ENCODE assay signal across 17 mouse cellular contexts in genomic region chr19:28289457-28289856, GRCm38 (mm10).
DNase-seq lines count a peak whose midpoint lies in the region; ATAC-seq and TF ChIP-seq lines count a peak whose summit lies in the region.
"Had no signal": no experiment of that assay in that cellular context is flagged by ENCODE, and none has a peak within 500 bp of the region (broad histone marks: within the 10 kb centered on the region; RNA-seq: fewer than 3 reads in every experiment).

No protein-coding gene starts in this region.

- no peaks in the 10 kb centered on the region for H3K36me3 ChIP-seq in hindbrain, postnatal 0 days (ENCODE audit: insufficient read depth, low read length)
- H3K36me3 ChIP-seq in hindbrain, embryonic 10.5 days: no peaks in the 10 kb centered on the region
- H3K36me3 ChIP-seq: heart, embryonic 13.5 days; liver, embryonic 15.5 days; neural tube, embryonic 13.5 days had no signal

- H3K27me3 ChIP-seq in hindbrain, postnatal 0 days (ENCODE audit: insufficient read depth, low read length): no peaks in the 10 kb centered on the region
- no peaks in the 10 kb centered on the region for H3K27me3 ChIP-seq in hindbrain, embryonic 10.5 days (ENCODE audit: insufficient read depth, poor library complexity, severe bottlenecking)
- H3K27me3 ChIP-seq: heart, embryonic 13.5 days; liver, embryonic 15.5 days; neural tube, embryonic 13.5 days had no signal

- no peaks in the 10 kb centered on the region for H3K9me3 ChIP-seq in hindbrain, postnatal 0 days (ENCODE audit: low read length)
- H3K9me3 ChIP-seq in hindbrain, embryonic 10.5 days: no peaks in the 10 kb centered on the region
- H3K9me3 ChIP-seq: heart, embryonic 13.5 days; liver, embryonic 15.5 days; neural tube, embryonic 13.5 days had no signal

- WGBS in hindbrain, postnatal 0 days: 46% methylated on average over 4 of the region's 4 CpGs
- 86% methylated on average over 4 of the region's 4 CpGs for WGBS in hindbrain, embryonic 10.5 days

- DNase-seq in adrenal gland, adult 2 months: peak; percentile 6
- no peak for DNase-seq in adrenal gland, adult 18-20 months (ENCODE audit: low spot score in 2 of 2)
- peak; percentile 63 for DNase-seq in hindbrain, postnatal 0 days (ENCODE audit: low spot score)
- no peak for DNase-seq in hindbrain, embryonic 10.5 days (ENCODE audit: low spot score)
- peak; percentile 26 to 34 for DNase-seq in right cerebral cortex, postnatal 10 days (ENCODE audit: low spot score in 2 of 2)
- DNase-seq in right cerebral cortex, postnatal 4 days: no peak
- DNase-seq in kidney, adult 11 months: no peak
- DNase-seq in lung, postnatal 10 days: no peak
- DNase-seq: forebrain, postnatal 0 days; kidney, adult 8-10 months; kidney, postnatal 25 days; right cerebral cortex, postnatal 25 days; thymus, postnatal 36 days had no signal

- no peak overlapping the region for H3K9ac ChIP-seq in hindbrain, postnatal 0 days (replicated peaks; ENCODE audit: low read length)
- H3K9ac ChIP-seq: forebrain, postnatal 0 days; heart, embryonic 13.5 days; liver, embryonic 15.5 days; neural tube, embryonic 13.5 days had no signal

- no peaks in the 10 kb centered on the region; the same call in 1 of the 2 replicates for H3K4me1 ChIP-seq in hindbrain, postnatal 0 days (ENCODE audit: insufficient read depth, low read length)
- no peaks in the 10 kb centered on the region for H3K4me1 ChIP-seq in hindbrain, embryonic 10.5 days (replicated peaks)
- H3K4me1 ChIP-seq: heart, embryonic 13.5 days; liver, embryonic 15.5 days; neural tube, embryonic 13.5 days had no signal

- peak; percentile 55; the same call in 1 of the 2 replicates for ATAC-seq in hindbrain, postnatal 0 days
- ATAC-seq: forebrain, postnatal 0 days; lung, postnatal 0 days had no signal

- TF ChIP-seq CTCF in hindbrain, postnatal 0 days (IDR thresholded peaks at IDR 0.05; ENCODE audit: low read depth): no peak

- H3K27ac ChIP-seq in hindbrain, postnatal 0 days: no peak overlapping the region
- H3K27ac ChIP-seq in hindbrain, embryonic 10.5 days: no peak overlapping the region
- H3K27ac ChIP-seq: heart, embryonic 13.5 days; liver, embryonic 15.5 days; neural tube, embryonic 13.5 days had no signal

- no peak overlapping the region for H3K4me2 ChIP-seq in hindbrain, postnatal 0 days (ENCODE audit: low read depth, low read length)
- H3K4me2 ChIP-seq: heart, embryonic 13.5 days; liver, embryonic 15.5 days; neural tube, embryonic 13.5 days had no signal

- H3K4me3 ChIP-seq in hindbrain, postnatal 0 days (ENCODE audit: low read length): no peak overlapping the region
- H3K4me3 ChIP-seq in hindbrain, embryonic 10.5 days: no peak overlapping the region
- H3K4me3 ChIP-seq: heart, embryonic 13.5 days; liver, embryonic 15.5 days; neural tube, embryonic 13.5 days had no signal

Comparison
In these comparisons a context has a peak if more than half of its experiments do, and no peak if none do; other contexts are left out.
1. DNase-seq: peak in adrenal gland, adult 2 months (single experiment), hindbrain, postnatal 0 days (single experiment) and right cerebral cortex, postnatal 10 days (2 of 2); none in adrenal gland, adult 18-20 months (0 of 2), hindbrain, embryonic 10.5 days (single experiment), right cerebral cortex, postnatal 4 days (single experiment), kidney, adult 11 months (single experiment) and lung, postnatal 10 days (single experiment).